Mouse (Mus musculus) midbrain, embryonic 16.5 days (tissue): Measurements from ENCODE around the gene Pou6f1. TPM values are rescaled to one million over a fixed set of nuclear protein-coding genes. Genes with fewer than 3 reads are reported as not detected.
"Not testable (repeated sequence)": the region's sequence is repeated elsewhere in the genome, so short reads cannot be mapped to it uniquely, and the experiment has no call there.

Source experiments
- ATAC-seq: fragments of 200-750 bp; cut with Nextera tagmentation; 2 replicates; pipeline ENCODE4 v1.8.0; 2017; ENCODE audit warnings: moderate TSS enrichment
- H3K27ac ChIP-seq: fragments of 300-500 bp; sonication (generic); 2 replicates; pipeline ENCODE4 v1.5.1; 2014; ENCODE audit warnings: mild to moderate bottlenecking, low read length, mixed read lengths
- H3K27me3 ChIP-seq: fragments of 300-500 bp; sonication (generic); 2 replicates; pipeline ENCODE4 v1.6.1; 2014; ENCODE audit warnings: low read depth, low read length, mixed read lengths; ENCODE audit not compliant: control insufficient read depth, insufficient read depth
- H3K36me3 ChIP-seq: fragments of 300-500 bp; sonication (generic); 2 replicates; pipeline ENCODE4 v1.6.1; 2014; ENCODE audit warnings: mild to moderate bottlenecking, low read length, moderate library complexity, mixed read lengths; ENCODE audit not compliant: control insufficient read depth, insufficient read depth
- H3K4me1 ChIP-seq: fragments of 300-500 bp; sonication (generic); 2 replicates; pipeline ENCODE4 v1.6.1; 2014; ENCODE audit warnings: mild to moderate bottlenecking, low read length, mixed read lengths; ENCODE audit not compliant: control insufficient read depth, insufficient read depth
- H3K4me2 ChIP-seq: fragments of 300-500 bp; sonication (generic); 2 replicates; pipeline ENCODE4 v1.6.1; 2014; ENCODE audit warnings: mild to moderate bottlenecking, low read length, mixed read lengths
- H3K4me3 ChIP-seq: fragments of 300-500 bp; sonication (generic); 2 replicates; pipeline ENCODE4 v1.5.1; 2014; ENCODE audit warnings: low read depth, mild to moderate bottlenecking, low read length, moderate library complexity, mixed read lengths
- H3K9ac ChIP-seq: fragments of 300-500 bp; sonication (generic); 2 replicates; pipeline ENCODE4 v1.6.1; 2014; ENCODE audit warnings: low read depth, low read length, mixed read lengths
- H3K9me3 ChIP-seq: fragments of 300-500 bp; sonication (generic); replicated peaks from 2 replicates; pipeline ENCODE4 v1.6.1; 2014; ENCODE audit warnings: mild to moderate bottlenecking, low read length, mixed read lengths; ENCODE audit not compliant: control insufficient read depth, poor library complexity, severe bottlenecking
- WGBS: fragments of 180-500 bp; shearing (Covaris S2); extraction: QIAGEN DNeasy Blood & Tissue Kit; methylation state at CpG from one replicate; pipeline ENCODE4 v1.1.7; 2014; 5-methylcytosine and 5-hydroxymethylcytosine counted together
- polyA plus RNA-seq: library from polyadenylated mRNA; unstranded; fragments of >200 nt; fragmentation: Nextera tagmentation; extraction: Ambion mirVana; gene quantifications from 2 replicates; pipeline ENCODE4 v1.2.1, GENCODE M21; 2015

Gene Pou6f1
- polyA plus RNA-seq, 1 experiment from 2014 or later = 33.1 TPM

DNA sequence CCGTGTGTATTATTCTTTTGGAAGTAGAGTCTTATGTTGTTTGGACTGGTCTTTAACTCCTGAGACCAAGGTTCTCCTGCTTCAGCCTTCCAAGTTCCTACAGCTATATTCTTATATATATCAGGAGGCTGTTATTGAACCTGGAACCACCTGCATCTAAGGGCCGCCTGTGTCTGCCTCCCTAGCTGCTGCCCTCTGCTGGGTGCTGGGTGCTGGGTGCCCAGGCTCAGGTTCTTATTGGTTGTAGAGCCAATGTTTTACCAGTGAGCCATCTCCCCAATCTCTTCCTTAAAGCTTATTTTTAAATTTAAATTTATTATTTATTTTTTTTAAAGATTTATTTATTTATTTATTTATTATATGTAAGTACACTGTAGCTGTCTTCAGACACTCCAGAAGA lies 12.6 kb upstream of the Pou6f1 start:
- H3K9ac ChIP-seq = no peak overlapping the region
- no peak overlapping the region for H3K4me2 ChIP-seq
- H3K36me3 ChIP-seq = no peaks in the 10 kb centered on the region
- no peak overlapping the region for H3K4me3 ChIP-seq
- no peaks in the 10 kb centered on the region for H3K9me3 ChIP-seq
- H3K4me1 ChIP-seq = peaks cover 18% of the 10 kb centered on the region
- H3K27ac ChIP-seq = no peak overlapping the region
- no peak for ATAC-seq
- no peaks in the 10 kb centered on the region for H3K27me3 ChIP-seq
- WGBS = 70% methylated on average over 2 of the region's 2 CpGs

- peaks cover 17% of the 10 kb centered on the region for H3K4me1 ChIP-seq
- no peak overlapping the region for H3K9ac ChIP-seq
- H3K27ac ChIP-seq = no peak overlapping the region
- 88% methylated on average over 7 of the region's 7 CpGs for WGBS
- H3K36me3 ChIP-seq = no peaks in the 10 kb centered on the region
- no peaks in the 10 kb centered on the region for H3K9me3 ChIP-seq
- no peak overlapping the region for H3K4me2 ChIP-seq
- no peaks in the 10 kb centered on the region for H3K27me3 ChIP-seq
- no peak overlapping the region for H3K4me3 ChIP-seq
- ATAC-seq = no peak
These were observed 12.2 kb upstream of the Pou6f1 start for GRCm38 (mm10) chr15:100611951-100612350.

DNA sequence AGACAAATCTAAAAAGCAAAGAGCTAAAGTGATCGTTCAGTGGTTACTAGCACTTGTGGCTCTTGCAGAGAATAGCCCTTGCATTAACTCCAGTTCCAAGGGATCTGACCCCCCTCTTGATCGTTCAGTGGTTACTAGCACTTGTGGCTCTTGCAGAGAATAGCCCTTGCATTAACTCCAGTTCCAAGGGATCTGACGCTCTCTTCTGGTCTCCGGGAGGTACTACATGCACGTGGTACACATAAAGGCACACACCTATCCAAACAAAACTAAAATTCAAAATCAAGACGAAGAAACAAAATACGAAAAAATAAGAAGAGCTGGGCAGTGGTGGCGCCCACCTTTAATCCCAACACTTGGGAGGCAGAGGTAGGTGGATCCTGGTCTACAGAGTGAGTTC lies 6.9 kb upstream of the Pou6f1 start:
- H3K9me3 ChIP-seq, H3K4me3 ChIP-seq, H3K4me1 ChIP-seq, H3K27ac ChIP-seq, H3K27me3 ChIP-seq, H3K4me2 ChIP-seq, H3K36me3 ChIP-seq, H3K9ac ChIP-seq, ATAC-seq: not testable (repeated sequence)
- 87% methylated on average over 8 of the region's 8 CpGs for WGBS

GRCm38 (mm10) chr15:100601669-100602068 lies 1.9 kb upstream of the Pou6f1 start:
- Histone ChIP-seq H3K27me3 (0 out of 2 replicates have a peak, but pooled peaks cover 4% of the 10 kb centered on the region), H3K4me1 (peaks cover 18% of the 10 kb centered on the region), H3K9ac (no peak overlapping the region), H3K9me3 (no peaks in the 10 kb centered on the region), H3K36me3 (no peaks in the 10 kb centered on the region), H3K4me2 (no peak overlapping the region), H3K27ac (no peak overlapping the region), H3K4me3 (no peak overlapping the region)
- 61% methylated on average over 3 of the region's 3 CpGs for WGBS
- no peak for ATAC-seq

DNA sequence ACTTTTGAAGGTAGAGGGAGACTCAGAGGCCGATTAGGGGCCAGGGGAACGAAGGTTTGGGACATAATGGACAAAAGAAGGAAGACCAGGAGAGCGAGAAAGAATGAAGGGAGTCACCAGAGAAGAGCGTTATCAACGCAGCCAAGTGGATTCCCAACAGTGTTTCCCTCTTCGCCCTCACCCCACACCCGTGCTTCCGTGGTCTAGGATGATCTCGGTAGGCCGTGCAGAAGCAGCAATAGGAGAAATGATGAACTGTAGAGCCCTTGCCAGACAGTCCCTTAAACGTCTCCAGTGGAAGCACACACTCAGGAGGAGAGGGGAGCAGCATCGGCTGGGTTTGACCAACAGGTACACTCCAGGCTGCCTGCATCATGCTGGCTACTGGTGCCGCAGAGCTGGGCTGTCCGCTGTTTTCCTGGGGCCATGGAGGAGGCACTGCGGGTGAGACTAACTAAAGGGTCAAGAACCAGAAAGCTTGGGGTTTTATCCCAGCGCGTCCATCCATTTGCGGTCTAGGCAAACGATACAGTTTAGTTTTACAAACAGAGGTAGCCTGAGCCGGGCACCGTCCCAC lies 1.0 kb upstream of the Pou6f1 start:
- Histone ChIP-seq H3K4me2 (peak overlapping the region; percentile 92), H3K4me1 (peaks cover 18% of the 10 kb centered on the region), H3K36me3 (no peaks in the 10 kb centered on the region), H3K9ac (peak overlapping the region; percentile 99; the same call in 1 of the 2 replicates), H3K9me3 (no peaks in the 10 kb centered on the region), H3K27me3 (0 out of 2 replicates have a peak, but pooled peaks cover 4% of the 10 kb centered on the region), H3K4me3 (peak overlapping the region; percentile 71), H3K27ac (no peak overlapping the region)
- 23% methylated on average over 21 of the region's 21 CpGs for WGBS
- ATAC-seq = no peak

DNA sequence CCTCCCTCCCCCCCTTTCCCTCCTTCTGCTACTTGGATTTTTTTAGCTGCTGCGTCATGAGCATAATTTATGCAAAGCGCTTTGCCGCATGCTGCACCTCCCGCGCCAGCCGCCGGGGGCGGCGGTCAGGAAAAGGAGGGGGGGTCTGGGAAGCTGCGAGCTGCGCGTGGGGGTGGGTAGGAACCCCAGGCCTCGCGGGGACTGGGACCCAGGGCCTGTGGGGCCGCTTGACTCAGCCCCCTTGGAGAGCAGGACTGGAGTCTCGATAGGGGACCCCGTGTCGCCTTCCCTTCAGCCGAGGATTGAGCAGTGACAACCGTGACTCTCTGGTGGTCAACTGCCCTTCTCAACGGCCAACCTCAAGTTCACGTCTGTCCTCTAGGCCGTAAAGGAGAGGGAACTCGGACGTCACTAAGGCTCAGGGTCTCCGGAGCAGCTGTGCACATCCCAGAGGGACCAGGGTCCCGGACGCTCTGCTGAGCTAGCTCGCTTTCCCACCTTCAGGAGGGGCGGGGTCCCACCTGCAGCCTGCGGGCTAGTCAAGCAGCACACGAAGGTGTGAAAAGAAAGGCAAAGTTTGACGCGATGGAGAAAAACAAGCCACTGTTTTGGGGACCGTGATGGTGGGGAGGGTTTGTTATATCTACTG lies 387 bp upstream of the Pou6f1 start:
- Histone ChIP-seq H3K27me3 (0 out of 2 replicates have a peak, but pooled peaks cover 4% of the 10 kb centered on the region), H3K9me3 (no peaks in the 10 kb centered on the region), H3K4me1 (peaks cover 16% of the 10 kb centered on the region), H3K4me3 (peak overlapping the region; percentile 71), H3K9ac (peak overlapping the region; percentile 99), H3K4me2 (peak overlapping the region; percentile 92), H3K27ac (peak overlapping the region; percentile 83), H3K36me3 (no peaks in the 10 kb centered on the region)
- under 1% methylated on average over 35 of the region's 35 CpGs for WGBS
- ATAC-seq = peak; percentile 63

DNA sequence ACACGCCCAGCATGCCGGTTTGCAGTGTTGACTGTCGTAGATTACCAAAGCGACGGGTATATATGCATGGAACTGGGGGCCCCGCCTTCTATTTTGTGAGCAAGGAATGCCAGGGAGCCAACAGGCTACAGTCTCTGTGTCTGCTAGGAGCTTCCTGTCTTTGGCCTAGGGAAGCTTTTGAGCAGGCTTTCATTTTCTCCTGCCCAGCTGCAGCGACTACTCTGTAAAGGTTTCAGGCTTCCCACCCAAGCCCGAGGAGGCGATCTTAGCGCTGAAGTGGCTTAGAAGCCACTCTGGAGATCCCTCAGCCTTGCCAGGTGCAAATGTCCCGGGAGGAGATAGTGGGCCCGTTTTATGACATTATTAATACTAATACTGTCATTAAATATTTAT lies 905 bp downstream of the Pou6f1 start:
- H3K36me3 ChIP-seq = no peaks in the 10 kb centered on the region
- H3K27ac ChIP-seq = peak overlapping the region; percentile 83
- peak overlapping the region; percentile 92 for H3K4me2 ChIP-seq
- peaks cover 10% of the 10 kb centered on the region; the same call in 1 of the 2 replicates for H3K4me1 ChIP-seq
- peak; percentile 57 for ATAC-seq
- peak overlapping the region; percentile 99 for H3K9ac ChIP-seq
- H3K27me3 ChIP-seq = 0 out of 2 replicates have a peak, but pooled peaks cover 4% of the 10 kb centered on the region
- H3K9me3 ChIP-seq = no peaks in the 10 kb centered on the region
- WGBS = 1% methylated on average over 12 of the region's 12 CpGs
- peak overlapping the region; percentile 71 for H3K4me3 ChIP-seq

- no peak for ATAC-seq
- Histone ChIP-seq H3K4me2 (peak overlapping the region; percentile 92), H3K36me3 (no peaks in the 10 kb centered on the region), H3K9me3 (no peaks in the 10 kb centered on the region), H3K9ac (peak overlapping the region; percentile 99), H3K4me1 (peaks cover 10% of the 10 kb centered on the region; the same call in 1 of the 2 replicates), H3K27me3 (0 out of 2 replicates have a peak, but pooled peaks cover 4% of the 10 kb centered on the region), H3K4me3 (peak overlapping the region; percentile 71), H3K27ac (peak overlapping the region; percentile 83)
- whole genome bisulfite sequencing = 21% methylated on average over 9 of the region's 9 CpGs
These were observed 1.4 kb downstream of the Pou6f1 start for GRCm38 (mm10) chr15:100598287-100598882.

DNA sequence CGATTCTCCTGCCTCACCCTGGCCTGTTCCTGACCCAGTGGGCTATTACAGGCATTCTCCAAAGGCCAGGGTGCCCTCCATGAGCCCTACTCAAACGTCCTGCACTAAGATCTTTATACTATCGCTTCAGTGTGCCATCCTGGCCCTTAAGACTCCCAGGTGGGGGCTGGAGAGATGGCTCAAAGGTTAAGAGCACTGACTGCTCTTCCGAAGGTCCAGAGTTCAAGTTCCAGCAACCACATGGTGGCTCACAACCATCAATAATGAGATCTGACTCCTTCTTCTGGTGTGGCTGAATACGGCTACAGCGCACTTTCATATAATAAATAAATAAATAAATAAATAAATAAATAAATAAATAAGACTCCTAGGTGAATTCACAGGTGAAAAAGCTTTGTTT lies 7.0 kb downstream of the Pou6f1 start:
- no peaks in the 10 kb centered on the region for H3K9me3 ChIP-seq
- peaks cover 8% of the 10 kb centered on the region; the same call in 1 of the 2 replicates for H3K36me3 ChIP-seq
- no peak overlapping the region for H3K27ac ChIP-seq
- no peak overlapping the region for H3K9ac ChIP-seq
- no peaks in the 10 kb centered on the region for H3K4me1 ChIP-seq
- WGBS = 92% methylated on average over 6 of the region's 6 CpGs
- H3K4me3 ChIP-seq = no peak overlapping the region
- no peaks in the 10 kb centered on the region for H3K27me3 ChIP-seq
- H3K4me2 ChIP-seq = no peak overlapping the region
- no peak for ATAC-seq
